Mouse (Mus musculus) cerebellum, postnatal 4 days (tissue): ENCODE results near the gene Naa80.
A peak's percentile ranks its signal among the peaks of the same experiment; 100 is the strongest.
"Not testable (repeated sequence)": the region's sequence is repeated elsewhere in the genome, so short reads cannot be mapped to it uniquely, and the experiment has no call there.

ENCODE experiments used
- DNase-seq, 2 experiments: peaks; one replicate each; pipeline ENCODE4 v3.0.0; 2022; ENCODE audit warnings: low spot score in 2 of 2, mixed read lengths in 1 of 2

Gene Naa80

DNA sequence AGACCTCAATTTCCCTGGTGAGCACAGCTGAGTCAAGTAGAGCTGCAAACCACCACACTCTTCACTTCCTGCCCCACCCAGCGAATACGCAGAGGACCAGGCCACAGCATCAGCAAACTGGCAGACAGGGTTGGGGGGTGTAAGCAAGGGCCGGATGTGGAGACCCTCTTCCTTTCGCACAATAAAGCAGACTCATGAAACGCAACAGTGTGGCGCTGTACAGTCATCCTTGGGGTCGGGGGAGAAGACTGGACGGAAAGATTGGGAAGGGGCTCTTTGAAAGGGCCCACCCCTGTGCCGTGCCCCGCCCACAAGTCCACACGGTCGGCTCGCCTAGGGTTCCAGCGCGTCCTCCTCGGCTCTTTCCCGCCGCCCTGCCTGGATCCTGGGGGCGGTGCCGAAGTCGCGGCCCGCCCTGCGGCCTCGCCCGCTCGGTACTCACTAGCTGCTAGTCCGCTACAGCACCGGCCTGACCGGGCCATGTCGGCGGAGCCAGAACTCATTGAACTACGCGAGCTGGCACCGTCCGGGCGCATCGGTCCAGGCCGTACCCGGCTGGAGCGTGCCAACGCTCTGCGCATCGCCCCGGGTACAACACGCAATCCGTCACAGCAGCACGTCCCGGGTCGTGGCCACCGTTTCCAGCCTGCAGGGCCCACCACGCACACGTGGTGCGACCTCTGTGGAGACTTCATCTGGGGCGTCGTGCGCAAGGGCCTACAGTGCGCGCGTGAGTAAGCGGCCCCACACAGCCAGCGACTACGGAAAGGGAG lies 27.4 kb upstream of the Naa80 start, which contains the start of gene Rassf1:
Gene Rassf1 (plus strand): TSS at position 439 of the 773 bp plus-strand sequence.
- no peak for DNase-seq

- no peak for DNase-seq
Observed at GRCm38 (mm10) chr9:107551890-107552355, 26.8 kb upstream of the Naa80 start.

GRCm38 (mm10) chr9:107552690-107553393 lies 25.8 kb upstream of the Naa80 start:
- DNase-seq = no peak

GRCm38 (mm10) chr9:107553541-107554318 lies 25.0 kb upstream of the Naa80 start:
- DNase-seq = peak in 1 of 2 experiments; percentile 49

DNA sequence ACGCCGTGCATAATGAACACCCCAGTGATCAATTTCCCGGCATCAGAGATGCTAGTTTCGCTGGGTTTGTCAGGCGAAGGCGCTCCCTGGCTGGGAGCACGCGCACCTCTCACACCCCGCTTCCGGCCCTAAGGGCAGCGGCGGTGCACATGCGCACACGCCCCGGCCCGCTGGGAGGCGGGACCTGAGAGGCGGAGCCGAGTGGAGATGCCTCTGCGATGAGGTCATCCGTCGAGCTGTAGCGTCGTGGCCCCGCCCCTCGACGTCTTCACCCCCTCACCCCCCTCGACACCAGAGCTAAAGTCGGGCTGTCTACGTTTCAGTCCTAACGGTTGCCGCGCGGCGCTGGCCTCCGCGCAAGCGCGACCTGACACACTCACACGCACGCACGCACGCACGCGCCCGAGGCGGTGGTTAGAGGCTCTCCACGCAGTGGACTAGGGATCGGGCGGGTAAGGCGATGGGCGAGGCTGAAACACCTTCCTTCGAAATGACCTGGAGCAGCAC lies 24.3 kb upstream of the Naa80 start:
- peak; percentile 82 to 95 for DNase-seq

GRCm38 (mm10) chr9:107555031-107555457 lies 23.6 kb upstream of the Naa80 start:
- DNase-seq = no peak

DNA sequence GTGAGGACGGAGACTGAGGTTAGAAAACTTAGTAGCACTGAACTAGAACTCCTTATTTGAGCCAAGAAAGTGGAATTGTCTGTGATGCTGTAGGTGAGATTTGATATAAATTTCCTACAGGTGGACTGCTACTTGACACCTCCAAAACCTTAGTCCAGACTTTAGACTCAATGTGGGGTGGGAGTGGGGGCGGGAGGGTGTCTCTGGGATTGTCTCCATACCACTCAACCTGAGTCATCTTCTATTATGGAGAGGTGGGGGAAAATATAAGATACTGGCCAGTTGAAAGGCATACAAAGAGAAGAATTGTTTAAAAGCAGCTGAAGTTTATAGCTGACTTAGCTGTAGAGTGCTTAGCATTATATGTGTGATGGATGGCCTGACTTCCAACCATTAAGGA lies 23.0 kb upstream of the Naa80 start:
- no peak for DNase-seq

- no peak for DNase-seq
Observed at GRCm38 (mm10) chr9:107556346-107556745, 22.3 kb upstream of the Naa80 start.

DNA sequence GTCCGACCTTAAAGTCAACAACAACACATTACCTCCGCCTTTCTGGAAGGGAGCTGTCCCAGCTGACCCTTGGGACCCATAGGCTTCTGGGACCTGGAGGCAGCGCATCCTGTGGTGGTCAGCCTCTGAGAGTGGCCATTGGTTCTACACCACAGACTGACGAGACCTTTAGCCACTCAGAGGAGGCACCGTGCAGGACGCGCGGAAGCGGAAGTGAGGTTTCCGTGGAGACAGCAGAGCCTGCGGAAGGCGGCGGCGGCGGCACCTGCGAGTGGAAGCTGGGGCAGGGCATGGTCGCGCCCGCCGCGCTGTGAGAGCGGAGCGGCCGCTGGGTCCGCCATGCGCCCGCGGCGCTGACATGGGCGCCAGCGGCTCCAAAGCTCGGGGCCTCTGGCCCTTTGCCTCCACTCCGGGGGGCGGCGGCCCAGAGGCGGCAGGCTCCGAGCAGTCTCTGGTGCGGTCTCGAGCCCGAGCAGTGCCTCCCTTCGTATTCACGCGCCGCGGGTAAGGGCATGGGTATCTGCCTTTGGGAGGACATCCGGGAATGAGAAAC lies 15.6 kb upstream of the Naa80 start, which contains the start of gene Tusc2:
Gene Tusc2 (plus strand): TSS at position 227 of the 553 bp plus-strand sequence.
- DNase-seq = peak; percentile 85 to 90

GRCm38 (mm10) chr9:107565556-107565955 lies 13.1 kb upstream of the Naa80 start:
- not testable (repeated sequence) for DNase-seq

DNA sequence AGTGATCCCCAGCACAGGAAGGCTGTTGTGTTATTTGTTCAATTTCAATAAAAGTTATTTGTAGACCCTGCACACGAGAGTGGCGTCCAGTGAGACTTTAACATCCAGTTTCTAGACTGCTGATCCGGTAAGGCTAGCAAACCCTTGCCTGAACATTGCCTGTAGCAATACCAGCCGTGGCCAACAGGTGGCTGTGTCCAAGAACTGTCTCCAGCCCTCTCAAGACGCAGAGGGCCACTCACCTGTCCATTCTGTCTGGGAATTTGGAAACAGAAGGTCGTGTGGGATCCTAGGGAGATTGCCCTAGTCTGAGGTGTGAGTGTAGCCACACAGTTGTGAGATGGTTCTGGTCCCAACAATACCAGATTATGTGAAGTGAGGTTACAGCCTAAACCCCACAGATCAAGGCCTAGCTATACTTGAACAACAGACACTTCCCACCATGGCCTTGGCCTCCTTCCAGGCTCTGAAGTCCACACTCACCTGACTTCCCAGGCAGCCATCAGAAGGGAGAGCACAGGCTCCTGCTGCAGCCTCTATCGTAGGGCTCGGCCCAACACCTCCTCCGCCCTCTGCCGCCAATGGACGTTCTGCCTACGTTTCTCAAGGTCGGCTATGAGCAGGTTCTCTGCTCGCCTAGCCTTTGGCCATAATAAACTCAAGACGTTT lies 12.5 kb upstream of the Naa80 start:
- peak; percentile 70 to 80 for DNase-seq

GRCm38 (mm10) chr9:107566855-107567254 lies 11.8 kb upstream of the Naa80 start:
- DNase-seq = no peak

- no peak for DNase-seq
Observed at GRCm38 (mm10) chr9:107567702-107568319, 10.9 kb upstream of the Naa80 start, which contains the start of gene Hyal2. TSS of gene Hyal2 (plus strand) at chr9:107567945.

DNA sequence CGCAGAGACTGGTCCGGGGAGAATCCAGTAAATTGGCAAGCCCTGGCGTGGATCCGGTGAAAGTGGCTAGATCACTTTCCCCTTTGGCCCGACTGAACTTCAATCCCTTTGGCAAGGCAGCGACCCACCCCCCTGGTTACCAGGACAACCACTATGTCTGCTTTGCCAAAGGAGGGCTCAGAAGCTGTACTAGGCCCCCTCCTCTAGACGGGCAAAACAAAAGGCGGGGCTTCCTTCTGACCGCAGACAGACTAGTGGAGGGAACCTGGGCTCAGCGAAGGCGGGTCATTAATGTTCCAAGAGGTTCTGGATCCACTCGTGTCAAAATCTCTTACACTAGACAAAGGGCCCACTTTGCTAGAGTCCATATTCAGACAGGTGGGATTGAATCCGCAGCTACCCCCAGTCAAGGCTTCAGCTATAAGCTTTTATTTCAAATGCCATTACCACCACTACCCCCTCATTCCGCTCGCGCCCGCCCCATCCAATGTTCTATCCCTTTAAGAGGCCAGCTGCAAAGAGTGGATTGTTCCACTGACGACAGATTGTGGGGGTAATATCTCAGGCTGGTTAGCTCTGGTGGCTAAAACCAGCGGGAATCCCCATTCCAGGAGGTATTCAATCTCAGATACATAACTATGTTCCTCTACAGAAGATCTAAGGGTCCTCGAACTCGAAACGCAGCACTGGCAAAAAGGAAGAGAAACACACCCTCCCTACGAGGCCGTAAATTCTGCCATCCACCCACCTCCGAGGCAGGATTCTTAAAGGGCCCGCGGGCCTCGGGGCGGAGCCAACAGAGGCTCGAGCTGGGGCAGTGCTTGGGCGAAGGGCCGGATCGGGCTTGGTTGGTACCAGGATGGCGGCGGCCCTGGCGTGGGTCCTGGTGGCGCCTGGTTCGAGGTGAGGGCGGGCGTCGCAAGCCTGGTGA lies 10.1 kb upstream of the Naa80 start:
- peak; percentile 50 to 82 for DNase-seq

GRCm38 (mm10) chr9:107569270-107569669 lies 9.4 kb upstream of the Naa80 start:
- no peak for DNase-seq

- DNase-seq = no peak
Observed at GRCm38 (mm10) chr9:107570016-107570415, 8.7 kb upstream of the Naa80 start.

DNA sequence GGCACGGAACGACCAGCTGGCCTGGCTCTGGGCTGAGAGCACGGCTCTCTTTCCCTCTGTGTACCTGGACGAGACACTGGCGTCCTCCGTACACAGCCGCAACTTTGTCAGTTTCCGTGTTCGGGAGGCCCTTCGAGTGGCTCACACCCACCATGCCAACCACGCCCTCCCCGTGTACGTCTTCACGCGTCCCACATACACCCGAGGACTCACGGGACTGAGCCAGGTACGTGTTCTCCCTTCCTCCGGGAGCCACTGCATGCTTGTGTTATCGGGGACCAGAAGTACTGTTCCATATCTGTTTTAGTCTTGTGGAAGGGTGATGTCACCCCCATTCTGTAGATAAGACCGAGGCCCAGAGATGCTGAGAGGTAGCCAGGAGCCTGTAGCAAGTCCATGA lies 7.8 kb upstream of the Naa80 start:
- DNase-seq = no peak

GRCm38 (mm10) chr9:107571534-107572326 lies 7.0 kb upstream of the Naa80 start:
- no peak for DNase-seq

DNA sequence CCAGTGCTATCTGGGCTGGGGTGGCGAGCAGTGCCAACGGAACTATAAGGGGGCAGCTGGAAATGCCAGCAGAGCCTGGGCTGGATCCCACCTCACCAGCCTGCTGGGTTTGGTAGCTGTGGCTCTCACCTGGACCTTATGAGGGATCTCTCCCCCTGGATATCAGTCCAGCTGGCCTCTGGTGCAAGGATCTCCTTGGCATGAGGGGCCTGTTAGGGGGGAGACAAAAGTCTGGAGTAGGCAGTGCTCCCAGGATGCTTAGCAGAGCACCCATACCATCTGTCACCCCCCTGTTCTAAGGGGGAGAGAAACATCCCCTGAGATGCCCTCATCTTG lies 6.4 kb upstream of the Naa80 start:
- DNase-seq = no peak
